Mouse (Mus musculus): Measurements from ENCODE around the gene Tbxas1. TPM values are rescaled to one million over a fixed set of nuclear protein-coding genes. Genes with fewer than 3 reads are reported as not detected.

Gene Tbxas1
- polyA plus RNA-seq, 1 experiment from 2014 or later = 3.4 TPM

DNA sequence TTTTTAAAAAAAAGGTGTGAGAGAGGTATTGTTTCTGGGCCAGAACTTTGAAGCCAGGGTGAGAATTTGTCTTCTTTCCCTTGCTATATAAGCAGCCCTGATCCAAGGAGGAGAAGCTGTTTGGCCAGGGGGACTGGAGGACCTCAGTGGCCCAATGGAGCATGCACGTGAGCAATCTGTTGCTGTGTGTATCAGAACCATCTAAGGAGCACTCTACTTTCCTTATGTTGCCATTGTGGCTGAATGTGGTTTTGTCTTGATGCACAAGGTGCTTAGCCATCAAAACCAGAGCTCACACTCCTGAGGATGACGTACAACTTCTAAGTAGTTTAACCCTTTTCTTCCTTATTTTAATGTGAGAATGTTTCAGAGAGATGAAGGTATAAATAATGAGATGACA is 40.5 kb upstream of the Tbxas1 start:
- no peak overlapping the region for H3K9ac ChIP-seq
- DNase-seq = no peak
- no peak overlapping the region for H3K4me3 ChIP-seq (ENCODE audit: low read depth, low read length)
- H3K27ac ChIP-seq (ENCODE audit: low read depth) = no peak overlapping the region
- H3K4me2 ChIP-seq = no peak overlapping the region
- no peaks in the 10 kb centered on the region for H3K4me1 ChIP-seq (ENCODE audit: insufficient read depth)
- no peak for ATAC-seq (ENCODE audit: insufficient read depth)
- no peak for TF ChIP-seq CTCF (IDR thresholded peaks at IDR 0.05; ENCODE audit: low read depth)
- H3K27me3 ChIP-seq (ENCODE audit: insufficient read depth, low read length) = no peaks in the 10 kb centered on the region
- H3K9me3 ChIP-seq (ENCODE audit: low read depth, low read length) = no peaks in the 10 kb centered on the region
- WGBS = 64% methylated on average over 2 of the region's 2 CpGs
- H3K36me3 ChIP-seq (ENCODE audit: insufficient read depth) = 0 out of 2 replicates have a peak, but pooled peaks cover under 1% of the 10 kb centered on the region

DNA sequence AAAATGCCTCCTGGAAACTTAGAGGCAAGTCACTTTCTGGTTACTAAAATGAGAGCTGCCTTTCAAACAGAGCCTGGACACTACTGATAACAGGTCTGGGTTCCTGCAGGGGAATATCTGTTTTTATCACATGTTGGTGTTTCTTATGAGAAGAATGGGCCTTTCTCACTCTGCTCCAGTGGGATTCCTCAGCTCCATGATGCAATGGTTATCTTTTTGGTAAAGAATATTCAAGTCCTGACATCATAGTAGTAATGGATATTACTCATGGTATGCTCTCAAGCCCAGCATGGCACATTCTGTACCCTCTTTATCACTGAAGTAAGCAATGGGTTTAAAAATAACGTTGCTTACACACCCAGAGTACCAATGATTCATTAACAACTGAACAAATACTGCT is 40.0 kb upstream of the Tbxas1 start:
- TF ChIP-seq CTCF (IDR thresholded peaks at IDR 0.05; ENCODE audit: low read depth) = no peak
- ATAC-seq (ENCODE audit: insufficient read depth) = no peak
- Histone ChIP-seq H3K9ac (no peak overlapping the region), H3K27me3 (ENCODE audit: insufficient read depth, low read length) (no peaks in the 10 kb centered on the region), H3K4me2 (no peak overlapping the region), H3K4me3 (ENCODE audit: low read depth, low read length) (no peak overlapping the region), H3K4me1 (ENCODE audit: insufficient read depth) (no peaks in the 10 kb centered on the region), H3K9me3 (ENCODE audit: low read depth, low read length) (no peaks in the 10 kb centered on the region), H3K27ac (ENCODE audit: low read depth) (no peak overlapping the region), H3K36me3 (ENCODE audit: insufficient read depth) (0 out of 2 replicates have a peak, but pooled peaks cover 2% of the 10 kb centered on the region)
- DNase-seq = no peak
- WGBS = 50% methylated on average over 1 of the region's 1 CpGs

DNA sequence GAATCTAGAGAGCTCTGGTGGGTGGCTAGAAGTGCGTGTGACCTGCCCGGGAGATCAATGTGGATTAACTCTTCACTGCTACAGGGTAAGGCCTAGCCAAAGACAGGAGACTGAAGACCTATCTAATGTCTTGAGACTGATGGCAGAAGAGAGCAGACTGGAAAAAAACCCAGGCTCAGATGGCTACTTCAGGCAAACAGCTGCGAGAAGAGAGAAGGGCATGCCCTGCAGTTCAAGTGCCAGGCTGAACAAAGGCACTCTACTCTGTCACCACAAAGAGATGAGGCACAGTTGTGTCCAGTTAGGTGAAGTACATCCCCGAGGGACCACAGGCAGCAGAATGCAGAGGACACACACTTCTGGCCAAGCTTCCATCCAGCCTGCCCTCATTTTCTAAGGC is 37.1 kb upstream of the Tbxas1 start:
- no peak overlapping the region for H3K4me3 ChIP-seq (ENCODE audit: low read depth, low read length)
- no peak overlapping the region for H3K27ac ChIP-seq (ENCODE audit: low read depth)
- no peaks in the 10 kb centered on the region for H3K27me3 ChIP-seq (ENCODE audit: insufficient read depth, low read length)
- no peak overlapping the region for H3K9ac ChIP-seq
- H3K4me1 ChIP-seq (ENCODE audit: insufficient read depth) = no peaks in the 10 kb centered on the region
- H3K4me2 ChIP-seq = no peak overlapping the region
- no peak for DNase-seq
- 64% methylated on average over 4 of the region's 4 CpGs for WGBS
- H3K36me3 ChIP-seq (ENCODE audit: insufficient read depth) = 0 out of 2 replicates have a peak, but pooled peaks cover 2% of the 10 kb centered on the region
- H3K9me3 ChIP-seq (ENCODE audit: low read depth, low read length) = no peaks in the 10 kb centered on the region
- no peak for TF ChIP-seq CTCF (IDR thresholded peaks at IDR 0.05; ENCODE audit: low read depth)
- no peak for ATAC-seq (ENCODE audit: insufficient read depth)

DNA sequence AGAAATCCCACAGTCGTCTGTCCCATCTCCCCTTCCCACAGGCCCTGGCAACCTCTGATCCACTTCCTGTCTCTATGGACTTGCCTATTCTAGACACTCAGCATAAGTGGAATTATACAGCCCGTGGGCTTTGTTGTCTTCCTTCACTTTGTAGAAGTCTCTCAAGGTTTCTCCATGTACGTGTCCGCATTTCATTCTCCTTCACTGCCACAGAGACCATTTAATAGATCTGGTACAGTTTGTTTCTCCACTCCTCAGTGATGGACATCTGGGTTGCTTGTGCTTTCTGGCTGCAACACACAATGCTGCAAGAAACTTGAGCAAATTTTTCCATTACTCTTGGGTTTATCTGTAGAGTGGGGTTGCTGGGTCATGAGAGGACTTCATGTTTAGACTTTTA is 35.3 kb upstream of the Tbxas1 start:
- no peak for ATAC-seq (ENCODE audit: insufficient read depth)
- Histone ChIP-seq H3K9ac (no peak overlapping the region), H3K4me2 (no peak overlapping the region), H3K9me3 (ENCODE audit: low read depth, low read length) (no peaks in the 10 kb centered on the region), H3K4me1 (ENCODE audit: insufficient read depth) (no peaks in the 10 kb centered on the region), H3K36me3 (ENCODE audit: insufficient read depth) (0 out of 2 replicates have a peak, but pooled peaks cover 2% of the 10 kb centered on the region), H3K27ac (ENCODE audit: low read depth) (no peak overlapping the region), H3K4me3 (ENCODE audit: low read depth, low read length) (no peak overlapping the region), H3K27me3 (ENCODE audit: insufficient read depth, low read length) (no peaks in the 10 kb centered on the region)
- 64% methylated on average over 4 of the region's 4 CpGs for WGBS
- no peak for DNase-seq
- no peak for TF ChIP-seq CTCF (IDR thresholded peaks at IDR 0.05; ENCODE audit: low read depth)

DNA sequence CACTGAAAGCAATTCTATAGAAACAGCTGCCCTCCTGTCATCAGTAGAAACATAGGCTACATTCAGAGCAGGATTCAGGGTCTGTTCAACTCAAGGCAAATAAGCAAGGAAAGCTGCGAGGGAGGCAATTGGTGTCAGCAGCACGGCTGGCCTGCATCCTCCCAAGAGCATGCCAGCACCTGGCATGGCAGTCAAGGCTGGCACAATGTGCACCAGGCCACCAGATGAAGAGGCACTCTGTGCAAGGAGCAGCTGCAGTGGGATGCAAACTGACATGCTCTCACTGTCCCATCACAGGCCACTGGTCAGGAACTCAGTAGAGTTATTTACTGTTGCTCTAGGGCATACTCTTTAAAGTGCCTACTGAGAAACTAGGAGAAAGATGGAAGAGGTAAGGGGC is 34.8 kb upstream of the Tbxas1 start:
- H3K4me2 ChIP-seq = no peak overlapping the region
- H3K4me3 ChIP-seq (ENCODE audit: low read depth, low read length) = no peak overlapping the region
- DNase-seq (no peak), ATAC-seq (ENCODE audit: insufficient read depth) (no peak)
- WGBS = 75% methylated on average over 2 of the region's 2 CpGs
- no peaks in the 10 kb centered on the region for H3K9me3 ChIP-seq (ENCODE audit: low read depth, low read length)
- no peaks in the 10 kb centered on the region for H3K27me3 ChIP-seq (ENCODE audit: insufficient read depth, low read length)
- no peak overlapping the region for H3K9ac ChIP-seq
- H3K27ac ChIP-seq (ENCODE audit: low read depth) = no peak overlapping the region
- H3K36me3 ChIP-seq (ENCODE audit: insufficient read depth) = 0 out of 2 replicates have a peak, but pooled peaks cover 2% of the 10 kb centered on the region
- TF ChIP-seq CTCF (IDR thresholded peaks at IDR 0.05; ENCODE audit: low read depth) = no peak
- no peaks in the 10 kb centered on the region for H3K4me1 ChIP-seq (ENCODE audit: insufficient read depth)

DNA sequence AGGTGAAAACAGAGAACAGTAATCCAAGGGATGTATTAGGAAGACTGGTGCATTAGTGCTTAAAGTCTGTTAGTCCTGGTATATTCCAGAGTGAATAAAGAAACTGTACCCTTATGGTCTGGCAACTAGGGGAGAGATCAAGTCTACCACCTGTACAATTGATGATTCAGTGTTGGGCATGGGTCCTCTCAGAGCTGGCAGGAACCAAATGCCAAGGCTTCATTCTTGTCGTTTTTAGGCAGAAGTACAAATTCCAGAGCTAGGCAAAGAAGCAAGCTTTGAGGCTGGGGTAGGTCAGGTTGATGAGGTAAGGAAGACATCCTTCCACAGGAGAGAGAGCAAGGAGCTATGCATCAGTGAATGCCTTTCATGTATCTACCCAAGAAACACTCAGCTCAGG is 34.4 kb upstream of the Tbxas1 start:
- no peak overlapping the region for H3K9ac ChIP-seq
- WGBS = 71% methylated on average over 1 of the region's 1 CpGs
- TF ChIP-seq CTCF (IDR thresholded peaks at IDR 0.05; ENCODE audit: low read depth) = no peak

DNA sequence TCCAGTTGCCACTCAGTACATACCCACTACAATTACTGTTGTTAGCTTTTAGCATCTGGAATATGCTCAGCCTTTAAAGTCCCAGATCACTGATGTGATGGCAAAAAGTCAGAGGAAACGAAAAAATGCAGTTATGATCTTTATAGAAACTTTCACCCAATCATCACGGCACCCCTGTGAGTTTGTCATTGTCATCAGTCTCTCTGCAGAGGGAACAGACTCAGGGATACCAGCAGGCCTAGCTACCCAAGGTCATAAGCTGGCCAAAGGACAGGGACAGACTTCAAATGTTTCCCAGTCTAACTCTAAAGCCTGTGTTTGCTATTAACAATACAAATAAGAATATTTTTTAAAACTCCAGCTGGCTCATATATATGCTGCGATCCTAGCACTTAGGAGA is 33.7 kb upstream of the Tbxas1 start:
- H3K9me3 ChIP-seq (ENCODE audit: low read depth, low read length) = no peaks in the 10 kb centered on the region
- WGBS = 77% methylated on average over 3 of the region's 3 CpGs
- H3K4me2 ChIP-seq = no peak overlapping the region
- DNase-seq = no peak
- H3K4me1 ChIP-seq (ENCODE audit: insufficient read depth) = peaks cover 8% of the 10 kb centered on the region
- H3K27me3 ChIP-seq (ENCODE audit: insufficient read depth, low read length) = no peaks in the 10 kb centered on the region
- H3K36me3 ChIP-seq (ENCODE audit: insufficient read depth) = 0 out of 2 replicates have a peak, but pooled peaks cover 2% of the 10 kb centered on the region
- no peak overlapping the region for H3K27ac ChIP-seq (ENCODE audit: low read depth)
- ATAC-seq (ENCODE audit: insufficient read depth) = no peak
- H3K9ac ChIP-seq = no peak overlapping the region
- no peak for TF ChIP-seq CTCF (IDR thresholded peaks at IDR 0.05; ENCODE audit: low read depth)
- no peak overlapping the region for H3K4me3 ChIP-seq (ENCODE audit: low read depth, low read length)

More for the DNA sequence above, 34.4 kb upstream of the Tbxas1 start:
- no peak overlapping the region for H3K4me3 ChIP-seq (ENCODE audit: low read depth, low read length)
- no peaks in the 10 kb centered on the region for H3K9me3 ChIP-seq (ENCODE audit: low read depth, low read length)
- H3K27ac ChIP-seq (ENCODE audit: low read depth) = no peak overlapping the region
- no peak for ATAC-seq (ENCODE audit: insufficient read depth)
- no peak for DNase-seq
- no peak overlapping the region for H3K4me2 ChIP-seq
- 0 out of 2 replicates have a peak, but pooled peaks cover 2% of the 10 kb centered on the region for H3K36me3 ChIP-seq (ENCODE audit: insufficient read depth)
- H3K27me3 ChIP-seq (ENCODE audit: insufficient read depth, low read length) = no peaks in the 10 kb centered on the region
- peaks cover 3% of the 10 kb centered on the region; the same call in 1 of the 2 replicates for H3K4me1 ChIP-seq (ENCODE audit: insufficient read depth)

DNA sequence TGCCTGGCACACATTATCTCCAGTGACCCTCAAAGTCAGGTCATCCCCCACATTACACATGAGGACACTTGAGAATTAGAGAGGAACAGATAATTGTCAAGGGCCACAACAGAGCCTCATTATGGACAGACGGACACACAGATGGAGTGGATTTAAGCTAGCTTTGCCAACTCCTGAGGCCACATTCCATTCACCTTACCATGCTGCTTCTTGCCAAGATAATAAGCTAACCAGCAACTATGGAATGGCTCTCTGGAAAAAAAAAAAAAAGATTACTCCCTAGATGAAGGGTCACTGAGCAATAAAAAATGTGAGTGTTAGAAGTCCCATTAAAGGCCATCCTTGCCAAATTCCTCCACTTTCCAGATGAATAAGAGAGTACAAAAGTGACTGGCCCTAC is 30.1 kb upstream of the Tbxas1 start:
- no peak for ATAC-seq (ENCODE audit: insufficient read depth)
- no peaks in the 10 kb centered on the region for H3K27me3 ChIP-seq (ENCODE audit: insufficient read depth, low read length)
- H3K36me3 ChIP-seq (ENCODE audit: insufficient read depth) = no peaks in the 10 kb centered on the region
- no peak overlapping the region for H3K9ac ChIP-seq
- no peak overlapping the region for H3K4me2 ChIP-seq
- 78% methylated on average over 1 of the region's 1 CpGs for WGBS
- H3K4me1 ChIP-seq (ENCODE audit: insufficient read depth) = peaks cover 22% of the 10 kb centered on the region
- no peak overlapping the region for H3K27ac ChIP-seq (ENCODE audit: low read depth)
- H3K4me3 ChIP-seq (ENCODE audit: low read depth, low read length) = no peak overlapping the region
- no peak for DNase-seq
- H3K9me3 ChIP-seq (ENCODE audit: low read depth, low read length) = no peaks in the 10 kb centered on the region
- TF ChIP-seq CTCF (IDR thresholded peaks at IDR 0.05; ENCODE audit: low read depth) = no peak

Measured in lung, embryonic 14.5 days (tissue).